Mouse (Mus musculus): ENCODE results near the gene Gal3st4.

DNA sequence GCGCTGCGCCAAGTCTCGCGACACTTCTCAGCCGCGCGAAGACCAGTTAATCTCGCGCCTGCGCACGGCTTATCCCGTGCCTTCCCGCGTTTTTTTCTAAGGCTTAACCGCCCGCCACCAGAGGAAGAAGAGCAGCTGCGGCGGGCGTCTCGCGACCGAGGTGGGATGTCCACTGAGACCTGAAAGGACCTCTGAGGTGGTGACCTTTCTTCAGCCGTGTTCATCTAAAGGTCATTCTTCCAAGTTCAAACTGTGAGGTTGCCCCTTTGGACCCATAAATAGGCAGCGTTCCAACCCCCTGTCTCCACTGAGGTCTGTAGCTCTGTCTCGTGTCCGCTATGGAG lies 7.8 kb upstream of the Gal3st4 start:
- TF ChIP-seq GATA1 (IDR thresholded peaks at IDR 0.05; ENCODE audit: borderline replicate concordance, low read length), result no peak
- no peak for TF ChIP-seq FLI1 (IDR thresholded peaks at IDR 0.05; ENCODE audit: low read length)
